Mouse (Mus musculus) heart, embryonic 15.5 days (tissue): ENCODE data around the gene Kazn. TPM values are rescaled to one million over a fixed set of nuclear protein-coding genes. Genes with fewer than 3 reads are reported as not detected.

Source experiments
- ATAC-seq: fragments of 200-750 bp; cut with Nextera tagmentation; replicated peaks from 2 replicates; pipeline ENCODE4 v1.8.0; 2017; ENCODE audit warnings: low read depth, moderate TSS enrichment; ENCODE audit not compliant: insufficient number of reproducible peaks, insufficient read depth, low FRiP score
- H3K27ac ChIP-seq: fragments of 300-500 bp; sonication (generic); 2 replicates; pipeline ENCODE4 v1.5.1; 2015; ENCODE audit warnings: mild to moderate bottlenecking, inconsistent platforms
- H3K27me3 ChIP-seq: fragments of 300-500 bp; sonication (generic); 2 replicates; pipeline ENCODE4 v1.6.1; 2015; ENCODE audit warnings: inconsistent platforms
- H3K36me3 ChIP-seq: fragments of 300-500 bp; sonication (generic); 2 replicates; pipeline ENCODE4 v1.6.1; 2015; ENCODE audit warnings: mild to moderate bottlenecking, inconsistent platforms
- H3K4me1 ChIP-seq: fragments of 300-500 bp; sonication (generic); replicated peaks from 2 replicates; pipeline ENCODE4 v1.6.1; 2015; ENCODE audit warnings: inconsistent platforms
- H3K4me2 ChIP-seq: fragments of 300-500 bp; sonication (generic); 2 replicates; pipeline ENCODE4 v1.6.1; 2015; ENCODE audit warnings: inconsistent platforms, mild to moderate bottlenecking, moderate library complexity
- H3K4me3 ChIP-seq: fragments of 300-500 bp; sonication (generic); 2 replicates; pipeline ENCODE4 v1.5.1; 2015; ENCODE audit warnings: mild to moderate bottlenecking, inconsistent platforms
- H3K9ac ChIP-seq: fragments of 300-500 bp; sonication (generic); 2 replicates; pipeline ENCODE4 v1.6.1; 2015; ENCODE audit warnings: mild to moderate bottlenecking, inconsistent platforms
- H3K9me3 ChIP-seq: fragments of 300-500 bp; sonication (generic); replicated peaks from 2 replicates; pipeline ENCODE4 v1.6.1; 2016; ENCODE audit warnings: inconsistent platforms
- WGBS: fragments of 180-500 bp; shearing (Covaris S2); methylation state at CpG from one replicate; pipeline ENCODE4 v1.1.7; 2015; ENCODE audit warnings: mixed read lengths; 5-methylcytosine and 5-hydroxymethylcytosine counted together
- polyA plus RNA-seq: library from polyadenylated mRNA; unstranded; fragments of >200 nt; fragmentation: Nextera tagmentation; extraction: Ambion mirVana; gene quantifications from 2 replicates; pipeline ENCODE4 v1.2.1, GENCODE M21; 2015

Gene Kazn
- polyA plus RNA-seq = 4.3 and 7.9 TPM in 2 replicates

- Histone ChIP-seq H3K9ac (peak within 1 kb of the TSS; percentile 84), H3K9me3 (no peaks in the 10 kb centered on the region), H3K4me1 (peaks cover 20% of the 10 kb centered on the region), H3K36me3 (no peaks in the 10 kb centered on the region), H3K4me3 (peak within 1 kb of the TSS; percentile 82), H3K4me2 (peak within 1 kb of the TSS; percentile 99), H3K27ac (peak within 1 kb of the TSS; percentile 68), H3K27me3 (no peaks in the 10 kb centered on the region)
- peak; percentile 88 for ATAC-seq
- WGBS = 8% methylated on average over 46 of the region's 46 CpGs
These were observed at the start of gene Kazn for GRCm38 (mm10) chr4:142239240-142240126. TSS of gene Kazn (minus strand) at chr4:142239401.

GRCm38 (mm10) chr4:142285471-142285870 lies 46.3 kb upstream of the Kazn start:
- 78% methylated on average over 2 of the region's 2 CpGs for WGBS
- no peaks in the 10 kb centered on the region for H3K36me3 ChIP-seq

GRCm38 (mm10) chr4:142283867-142284266 lies 44.7 kb upstream of the Kazn start:
- WGBS = 58% methylated on average over 5 of the region's 5 CpGs
- H3K9ac ChIP-seq = no peak overlapping the region
- ATAC-seq = peak; percentile 23; the same call in 1 of the 2 replicates

More at GRCm38 (mm10) chr4:142285471-142285870, 46.3 kb upstream of the Kazn start:
- Histone ChIP-seq H3K9ac (no peak overlapping the region), H3K27me3 (no peaks in the 10 kb centered on the region), H3K4me2 (no peak overlapping the region), H3K4me3 (no peak overlapping the region), H3K9me3 (no peaks in the 10 kb centered on the region), H3K4me1 (peaks cover 9% of the 10 kb centered on the region; the same call in 1 of the 2 replicates), H3K27ac (no peak overlapping the region)
- no peak for ATAC-seq

GRCm38 (mm10) chr4:142278197-142278575 lies 39.0 kb upstream of the Kazn start:
- no peak overlapping the region for H3K4me3 ChIP-seq
- ATAC-seq = no peak
- no peak overlapping the region for H3K27ac ChIP-seq
- H3K4me2 ChIP-seq = no peak overlapping the region
- no peaks in the 10 kb centered on the region for H3K36me3 ChIP-seq
- H3K9ac ChIP-seq = no peak overlapping the region
- 77% methylated on average over 6 of the region's 6 CpGs for WGBS
- H3K27me3 ChIP-seq = no peaks in the 10 kb centered on the region
- no peaks in the 10 kb centered on the region for H3K9me3 ChIP-seq
- H3K4me1 ChIP-seq = peaks cover 13% of the 10 kb centered on the region

More at GRCm38 (mm10) chr4:142283867-142284266, 44.7 kb upstream of the Kazn start:
- no peaks in the 10 kb centered on the region for H3K27me3 ChIP-seq
- no peak overlapping the region for H3K27ac ChIP-seq
- no peak overlapping the region for H3K4me3 ChIP-seq
- H3K9me3 ChIP-seq = no peaks in the 10 kb centered on the region
- no peak overlapping the region for H3K4me2 ChIP-seq
- no peaks in the 10 kb centered on the region for H3K36me3 ChIP-seq
- peaks cover 9% of the 10 kb centered on the region; the same call in 1 of the 2 replicates for H3K4me1 ChIP-seq

GRCm38 (mm10) chr4:142277481-142278196 lies 38.4 kb upstream of the Kazn start:
- ATAC-seq = peak; percentile 47; the same call in 1 of the 2 replicates

GRCm38 (mm10) chr4:142275242-142275641 lies 36.0 kb upstream of the Kazn start:
- Histone ChIP-seq H3K4me2 (no peak overlapping the region), H3K27ac (no peak overlapping the region), H3K27me3 (no peaks in the 10 kb centered on the region), H3K9me3 (no peaks in the 10 kb centered on the region), H3K4me1 (peaks cover 10% of the 10 kb centered on the region), H3K4me3 (no peak overlapping the region), H3K36me3 (no peaks in the 10 kb centered on the region), H3K9ac (no peak overlapping the region)
- ATAC-seq = no peak
- 48% methylated on average over 2 of the region's 2 CpGs for WGBS

More at GRCm38 (mm10) chr4:142277481-142278196, 38.4 kb upstream of the Kazn start:
- Histone ChIP-seq H3K36me3 (no peaks in the 10 kb centered on the region), H3K4me2 (peak overlapping the region; percentile 25; the same call in 1 of the 2 replicates), H3K4me1 (peaks cover 13% of the 10 kb centered on the region), H3K27me3 (no peaks in the 10 kb centered on the region), H3K4me3 (no peak overlapping the region), H3K27ac (no peak overlapping the region), H3K9ac (no peak overlapping the region), H3K9me3 (no peaks in the 10 kb centered on the region)
- WGBS = 23% methylated on average over 20 of the region's 20 CpGs

- H3K27ac ChIP-seq = no peak overlapping the region
- no peak for ATAC-seq
- no peak overlapping the region for H3K4me2 ChIP-seq
- no peaks in the 10 kb centered on the region for H3K27me3 ChIP-seq
- peaks cover 10% of the 10 kb centered on the region for H3K4me1 ChIP-seq
- H3K9me3 ChIP-seq = no peaks in the 10 kb centered on the region
- H3K36me3 ChIP-seq = no peaks in the 10 kb centered on the region
- WGBS = 73% methylated on average over 11 of the region's 11 CpGs
- no peak overlapping the region for H3K9ac ChIP-seq
- no peak overlapping the region for H3K4me3 ChIP-seq
These were observed 35.4 kb upstream of the Kazn start for GRCm38 (mm10) chr4:142274441-142275234.

- no peak overlapping the region for H3K4me3 ChIP-seq
- no peak for ATAC-seq
- WGBS = 83% methylated on average over 3 of the region's 3 CpGs
- no peaks in the 10 kb centered on the region; the same call in 1 of the 2 replicates for H3K9me3 ChIP-seq
- H3K36me3 ChIP-seq = no peaks in the 10 kb centered on the region
- H3K27me3 ChIP-seq = no peaks in the 10 kb centered on the region
- H3K4me2 ChIP-seq = no peak overlapping the region
- no peak overlapping the region for H3K27ac ChIP-seq
- H3K9ac ChIP-seq = no peak overlapping the region
- no peaks in the 10 kb centered on the region for H3K4me1 ChIP-seq
These were observed 32.3 kb upstream of the Kazn start for GRCm38 (mm10) chr4:142271506-142271905.

GRCm38 (mm10) chr4:142267832-142268231 lies 28.6 kb upstream of the Kazn start:
- Histone ChIP-seq H3K9me3 (no peaks in the 10 kb centered on the region; the same call in 1 of the 2 replicates), H3K9ac (no peak overlapping the region), H3K4me3 (no peak overlapping the region), H3K36me3 (no peaks in the 10 kb centered on the region), H3K27ac (no peak overlapping the region), H3K4me2 (no peak overlapping the region), H3K4me1 (no peaks in the 10 kb centered on the region), H3K27me3 (no peaks in the 10 kb centered on the region)
- 59% methylated on average over 4 of the region's 4 CpGs for WGBS
- ATAC-seq = no peak

- H3K36me3 ChIP-seq = no peaks in the 10 kb centered on the region
- no peak overlapping the region for H3K4me2 ChIP-seq
- no peak for ATAC-seq
- no peaks in the 10 kb centered on the region for H3K27me3 ChIP-seq
- no peak overlapping the region for H3K27ac ChIP-seq
- 18% methylated on average over 4 of the region's 4 CpGs for WGBS
- no peaks in the 10 kb centered on the region for H3K4me1 ChIP-seq
- no peak overlapping the region for H3K4me3 ChIP-seq
- no peaks in the 10 kb centered on the region; the same call in 1 of the 2 replicates for H3K9me3 ChIP-seq
- no peak overlapping the region for H3K9ac ChIP-seq
These were observed 28.2 kb upstream of the Kazn start for GRCm38 (mm10) chr4:142267348-142267819.
